Mouse (Mus musculus) kidney, postnatal 36 days (tissue): ENCODE results near the gene Myh9.
"Not testable (repeated sequence)": the region's sequence is repeated elsewhere in the genome, so short reads cannot be mapped to it uniquely, and the experiment has no call there.

Experiments used
- DNase-seq, 2 experiments: peaks; one replicate each; pipeline ENCODE4 v3.0.0; 2021 to 2022; ENCODE audit warnings: mixed read lengths in 2 of 2

Gene Myh9

DNA sequence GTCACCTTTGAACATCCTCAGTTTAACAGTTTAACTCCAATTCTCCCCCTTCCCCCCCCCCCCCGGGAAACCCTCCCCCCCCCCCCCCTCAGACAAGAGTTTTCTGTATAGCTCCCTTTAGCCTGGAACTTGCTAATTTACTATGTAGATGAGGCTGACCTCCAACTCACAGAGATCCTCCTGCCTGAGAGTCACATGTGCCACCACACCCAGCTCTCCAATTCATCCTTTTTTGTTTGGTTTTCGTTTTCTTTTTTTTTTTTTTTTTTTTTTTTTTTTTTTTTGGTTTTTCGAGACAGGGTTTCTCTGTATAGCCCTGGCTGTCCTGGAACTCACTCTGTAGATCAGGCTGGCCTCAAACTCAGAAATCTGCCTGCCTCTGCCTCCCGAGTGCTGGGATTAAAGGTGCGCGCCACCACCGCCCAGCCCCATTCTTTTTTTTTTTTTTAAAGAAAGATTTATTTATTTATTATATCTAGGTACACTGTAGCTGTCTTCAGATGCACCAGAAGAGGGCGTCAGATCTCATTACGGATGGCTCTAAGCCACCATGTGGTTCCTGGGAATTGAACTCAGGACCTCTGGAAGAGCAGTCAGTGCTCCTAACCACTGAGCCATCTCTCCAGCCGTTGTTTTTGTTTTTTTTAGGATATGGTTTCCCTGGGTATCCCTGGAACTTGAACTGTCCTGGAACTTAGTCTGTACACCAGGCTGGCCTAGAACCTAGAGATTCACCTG is 25.4 kb upstream of the Myh9 start:
- DNase-seq = not testable (repeated sequence)

DNA sequence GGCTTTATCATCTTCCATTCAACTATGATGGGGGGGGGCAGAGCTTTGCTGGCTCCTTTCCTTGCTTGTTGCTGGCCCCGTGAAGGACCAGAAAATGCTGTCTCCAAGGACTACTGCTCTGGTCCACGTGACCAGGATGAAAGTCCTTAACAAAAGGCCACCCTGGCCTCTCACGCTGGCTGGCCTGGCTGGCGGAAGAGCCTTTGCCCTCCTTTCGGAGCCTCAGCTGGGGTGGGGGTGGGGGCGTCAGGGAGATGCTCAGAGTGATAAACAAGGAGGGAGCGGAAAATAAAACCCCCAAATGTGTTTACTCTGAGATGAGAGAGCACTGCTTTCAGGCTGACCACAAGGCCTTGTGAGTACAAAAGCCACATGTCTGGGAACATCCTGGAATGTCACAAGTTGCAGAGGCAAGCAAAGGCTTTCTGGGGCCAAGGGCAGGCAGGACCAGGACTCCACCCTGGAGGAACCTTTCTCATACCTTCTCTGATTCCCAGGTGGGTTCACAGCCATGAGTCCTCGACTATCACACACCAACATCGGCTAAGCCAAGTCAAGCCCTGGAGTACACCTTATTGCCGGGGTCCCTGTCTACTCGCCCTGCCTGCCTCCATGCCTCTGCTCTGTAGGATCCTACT is 24.7 kb upstream of the Myh9 start:
- DNase-seq = peak; percentile 76 to 86

DNA sequence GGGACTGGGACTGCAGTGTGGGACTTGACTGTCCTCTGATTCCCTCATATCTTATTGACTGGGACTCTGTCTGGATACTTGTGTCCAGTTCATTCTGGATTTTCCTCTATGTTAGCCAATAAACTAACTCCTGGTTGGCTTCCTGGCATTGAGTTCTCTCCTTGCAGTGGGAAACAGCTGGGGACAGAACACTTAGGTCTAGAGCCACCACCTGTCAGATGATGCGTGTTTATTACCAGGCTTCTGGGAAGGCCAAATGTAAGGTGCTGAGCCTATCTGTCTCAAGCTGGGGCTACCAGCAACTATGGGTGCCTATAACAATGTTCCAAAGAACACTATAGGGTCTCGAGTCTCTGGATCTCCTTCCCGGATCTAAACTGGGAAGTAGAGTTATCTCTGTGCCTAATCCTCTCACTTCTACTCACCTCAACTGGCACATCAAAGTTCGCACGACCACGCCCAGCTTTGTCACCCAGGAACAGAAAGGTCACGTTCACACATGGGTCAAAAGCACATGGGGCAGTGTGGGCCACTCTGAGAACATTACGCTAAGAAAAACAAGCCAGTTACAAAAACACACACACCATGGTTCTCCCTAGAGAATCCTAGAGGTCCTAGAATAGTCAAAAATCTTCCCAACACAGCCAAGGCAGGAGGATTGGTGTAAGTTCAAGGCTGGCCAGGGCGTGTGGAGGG is 22.2 kb upstream of the Myh9 start:
- no peak for DNase-seq

DNA sequence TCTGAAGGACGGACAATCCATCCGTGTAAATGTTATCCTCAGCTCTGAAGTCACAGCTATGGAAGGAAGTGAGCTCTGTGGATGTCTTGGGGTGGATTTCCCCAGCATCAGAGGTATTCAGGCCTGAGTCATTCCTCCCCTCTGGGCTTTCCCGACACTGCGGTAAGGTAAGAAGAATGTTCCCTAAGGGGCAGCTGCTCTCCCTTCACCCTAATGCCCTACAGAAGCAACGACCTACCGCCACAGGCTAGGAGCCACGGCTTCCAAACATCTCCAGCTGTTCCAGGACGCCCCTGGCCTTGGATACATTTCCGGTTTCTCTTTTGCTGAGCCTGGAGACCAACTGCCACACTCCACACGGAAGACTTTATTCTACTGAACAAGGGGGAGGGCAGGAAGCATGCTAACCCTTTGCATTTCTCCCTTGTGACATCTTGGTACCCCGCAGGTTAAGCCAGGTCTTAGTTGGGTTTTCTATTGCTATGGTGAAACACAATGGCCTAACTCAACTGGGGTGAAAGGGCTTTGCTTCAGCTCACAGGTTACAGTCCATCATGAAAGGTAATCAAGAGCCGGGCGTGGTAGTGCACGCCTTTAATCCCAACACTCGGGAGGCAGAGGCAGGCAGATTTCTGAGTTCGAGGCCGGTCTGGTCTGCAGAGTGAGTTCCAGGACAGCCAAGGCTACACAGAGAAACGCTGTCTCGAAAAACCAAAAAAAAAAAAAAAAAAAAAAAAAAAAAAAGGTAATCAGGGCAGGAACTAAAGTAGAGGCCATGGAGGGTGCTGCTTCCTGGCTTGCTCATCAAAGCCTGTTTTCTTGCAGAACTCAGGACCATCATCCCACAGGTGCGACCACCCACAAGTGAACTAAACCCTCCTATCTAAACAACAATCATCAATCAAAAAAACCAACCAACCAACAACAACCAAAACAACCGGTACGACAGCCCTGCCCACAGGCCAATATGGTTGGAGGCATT is 21.3 kb upstream of the Myh9 start:
- DNase-seq = no peak

DNA sequence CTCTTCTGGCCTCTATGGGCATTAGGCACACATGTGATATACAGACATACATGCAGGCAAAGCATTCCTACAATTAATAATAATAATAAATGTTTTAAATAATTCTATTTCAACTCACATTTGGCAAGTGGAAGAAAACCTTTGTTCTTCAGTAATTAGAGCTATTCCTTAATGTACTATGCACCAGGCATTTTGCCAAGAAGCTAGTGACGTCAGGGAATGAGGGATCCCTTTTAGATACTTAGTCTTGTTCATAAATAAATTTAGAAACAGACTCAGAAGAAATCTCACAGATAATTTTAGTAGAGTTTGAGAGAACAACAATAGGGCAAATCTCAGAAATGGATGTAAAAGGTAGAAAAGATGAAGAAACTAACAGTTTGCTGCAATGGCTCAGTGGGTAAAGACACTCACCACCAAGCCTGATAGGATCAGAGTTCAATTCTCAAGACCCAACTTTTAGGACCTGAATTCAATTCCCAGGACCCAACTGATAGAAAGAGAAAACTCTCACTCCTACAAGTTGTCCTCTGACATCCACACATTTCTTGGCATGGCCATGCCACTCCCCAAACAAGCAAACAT is 18.2 kb upstream of the Myh9 start:
- DNase-seq = peak in 1 of 2 experiments; percentile 51

DNA sequence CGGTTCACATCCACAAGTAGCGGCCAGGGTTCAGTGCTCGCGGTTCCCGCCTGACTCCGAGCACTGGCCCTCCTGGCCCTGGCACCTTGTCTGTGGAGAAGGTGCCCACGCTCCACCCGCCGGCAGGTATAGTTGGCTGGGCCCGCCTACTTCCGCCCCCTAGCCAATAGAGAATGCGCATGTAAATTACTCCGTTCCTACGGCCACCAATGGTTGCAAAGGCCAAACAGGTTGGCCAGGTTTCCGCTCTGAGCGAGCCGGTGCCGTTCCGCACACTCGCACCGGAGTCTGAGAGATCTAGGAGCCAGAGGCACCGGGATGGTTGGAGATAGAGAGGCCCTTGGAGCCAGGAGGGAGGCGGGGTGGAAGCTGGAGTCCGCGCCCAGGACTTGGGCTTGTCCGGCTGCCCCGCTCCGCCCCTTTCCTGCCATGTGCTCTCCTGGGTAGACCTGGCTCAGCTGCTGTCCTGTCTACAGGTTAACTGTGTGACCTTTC is 15.7 kb upstream of the Myh9 start:
- DNase-seq = peak; percentile 93 to 95

DNA sequence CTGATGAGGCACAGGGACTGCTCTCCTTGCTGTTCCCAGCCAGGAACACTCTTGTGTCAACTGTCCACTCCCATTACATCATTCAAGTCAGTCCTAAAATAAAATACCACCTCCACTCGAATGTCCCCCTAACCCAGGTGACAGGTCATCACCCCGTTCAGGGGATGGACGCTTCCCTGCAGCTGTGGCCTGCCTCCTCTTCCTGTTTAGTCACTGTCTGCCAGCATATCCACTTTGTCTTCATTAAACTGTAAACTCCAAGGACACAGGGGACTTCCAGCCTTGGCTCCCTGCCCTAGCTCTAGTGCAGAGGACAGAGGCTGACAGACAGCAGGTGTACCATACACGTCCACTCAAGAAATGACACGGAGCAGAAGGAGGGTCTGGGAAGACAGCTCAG is 14.6 kb upstream of the Myh9 start:
- peak; percentile 88 to 90 for DNase-seq

DNA sequence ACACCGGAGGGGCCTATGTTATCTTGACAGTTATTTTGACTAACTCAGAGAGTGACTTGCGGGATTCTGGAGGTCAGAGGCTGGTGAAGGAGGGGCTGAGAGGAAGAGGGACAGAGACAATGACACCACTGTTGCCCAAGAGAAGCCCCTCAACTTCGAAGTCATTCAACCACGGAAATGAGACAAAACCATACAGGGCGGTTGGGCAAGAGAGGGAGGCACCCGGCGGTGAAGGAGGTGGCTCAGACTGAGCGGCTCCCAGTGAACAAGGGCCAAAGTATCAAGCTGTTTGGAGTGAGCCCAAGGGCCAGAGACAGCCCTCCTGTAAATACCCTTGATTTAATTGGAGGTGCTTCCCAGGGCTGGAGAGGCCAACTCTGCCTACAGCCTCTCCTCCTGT is 13.3 kb upstream of the Myh9 start:
- peak; percentile 80 to 87 for DNase-seq

DNA sequence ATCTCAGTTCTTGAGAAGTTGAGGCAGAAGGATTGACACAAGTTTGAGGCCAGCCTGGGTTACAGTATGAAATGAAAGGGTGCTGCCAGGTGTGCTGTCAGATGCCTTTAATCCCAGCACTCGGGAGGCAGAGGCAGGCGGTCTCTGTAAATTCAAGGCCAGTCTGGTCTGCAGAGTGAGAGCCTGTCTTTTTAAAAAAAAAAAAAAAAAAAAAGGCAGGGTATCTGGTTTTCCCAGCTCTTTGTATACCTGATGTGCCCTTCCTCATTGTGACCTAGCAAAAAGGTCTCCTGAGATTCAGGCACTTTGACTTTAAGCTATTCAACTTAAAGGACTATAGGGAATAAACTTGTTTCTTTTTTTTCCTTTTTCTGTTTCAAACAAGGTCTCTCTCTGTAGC is 10.0 kb upstream of the Myh9 start:
- no peak for DNase-seq

DNA sequence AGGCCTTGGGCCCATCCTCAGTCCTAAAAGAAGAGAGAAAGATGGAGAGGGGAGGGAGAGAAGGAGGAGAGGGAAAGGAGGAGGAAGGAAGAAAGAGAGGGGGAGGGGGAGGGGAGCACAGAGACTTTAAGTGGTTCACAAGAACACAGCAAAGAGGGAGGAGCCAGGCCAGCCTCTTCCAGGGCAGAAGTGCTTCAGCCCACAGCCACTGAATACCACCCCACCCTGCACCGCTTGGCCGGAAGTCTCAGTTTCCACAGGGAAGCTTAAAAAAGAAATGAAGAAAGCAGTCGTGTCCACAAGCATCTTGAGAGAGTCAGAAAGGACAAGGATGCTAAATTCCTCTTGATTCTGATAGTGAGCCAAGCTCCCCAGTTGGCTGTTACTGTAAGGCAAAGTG is 9.2 kb upstream of the Myh9 start:
- no peak for DNase-seq

DNA sequence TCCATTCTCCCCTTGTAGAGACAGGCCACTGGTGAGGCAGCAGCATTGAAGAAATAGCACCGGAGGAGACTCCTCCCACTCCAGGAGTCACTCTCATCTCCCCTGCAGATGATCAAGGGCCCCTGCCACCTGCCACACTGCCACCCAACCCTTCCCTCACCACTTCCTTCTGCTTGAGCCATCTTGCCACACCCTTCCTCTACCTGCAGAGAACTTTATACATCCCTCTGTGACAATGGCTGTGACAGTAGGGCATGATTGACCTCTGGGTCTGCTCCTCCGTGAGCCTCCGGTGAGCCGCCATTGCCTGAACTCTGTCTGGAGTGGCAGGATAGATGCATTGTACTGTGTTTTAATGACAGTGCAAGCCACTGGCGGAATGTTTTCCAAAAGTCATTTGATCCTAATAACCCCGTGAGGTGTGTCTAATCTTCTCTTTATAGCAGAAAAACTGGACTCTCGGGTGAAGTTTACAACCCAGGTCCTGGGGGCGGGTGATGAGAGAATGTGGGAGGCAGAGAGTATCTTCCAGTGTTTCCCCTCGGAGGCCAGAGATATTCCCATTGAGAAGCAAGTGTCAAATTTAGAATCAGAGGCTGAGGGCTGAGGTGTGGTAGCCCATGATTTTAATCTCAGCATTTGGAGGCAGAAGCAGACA is 7.7 kb upstream of the Myh9 start:
- DNase-seq = no peak

DNA sequence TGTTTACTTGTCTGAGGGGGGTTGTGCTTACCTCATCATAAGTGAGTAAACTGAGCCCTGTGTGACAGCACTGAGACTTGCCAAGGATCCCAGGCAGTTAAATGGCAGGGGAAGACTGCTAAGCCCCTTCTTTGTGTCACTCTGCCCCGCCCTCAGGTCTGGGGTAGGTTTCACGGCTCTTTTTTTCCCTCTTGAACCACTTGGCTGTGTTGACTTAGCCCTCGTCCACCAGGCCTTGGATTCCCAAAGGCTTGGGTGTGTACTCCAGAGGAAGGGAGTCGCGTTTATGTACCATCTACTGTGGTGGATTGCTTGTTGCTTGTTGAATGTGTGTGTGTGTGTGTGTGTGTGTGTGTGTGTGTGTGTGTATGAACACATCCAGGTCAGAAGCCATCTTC is 7.1 kb upstream of the Myh9 start:
- no peak for DNase-seq

DNA sequence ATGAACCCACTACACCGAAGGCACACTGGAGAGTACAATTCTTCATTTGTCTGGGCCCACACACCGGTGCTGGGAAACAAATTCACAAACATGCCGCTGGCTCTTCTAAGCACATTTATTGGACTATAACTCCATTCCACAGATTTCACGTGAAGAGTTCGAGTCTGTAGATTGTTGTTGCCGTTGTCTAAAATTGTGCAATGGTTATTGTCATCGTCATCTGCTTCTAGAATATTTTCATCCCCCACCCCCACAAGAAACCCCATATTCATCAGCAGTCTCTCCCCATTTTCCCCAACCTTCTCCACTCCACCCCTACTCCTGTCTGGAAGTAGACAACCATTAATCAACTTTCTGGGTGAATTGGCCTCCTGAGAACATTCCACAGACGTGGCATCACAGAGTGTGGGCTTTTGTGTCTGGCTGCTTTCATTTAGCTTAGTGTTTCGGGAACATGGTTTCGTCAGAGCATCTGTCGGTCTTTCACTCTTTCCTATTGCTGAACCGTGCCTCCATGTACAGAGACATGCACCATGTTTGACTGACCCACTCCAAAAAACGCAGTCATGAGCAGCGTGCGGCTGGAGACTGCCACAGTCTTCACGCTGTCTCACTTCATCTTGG is 6.6 kb upstream of the Myh9 start:
- no peak for DNase-seq

DNA sequence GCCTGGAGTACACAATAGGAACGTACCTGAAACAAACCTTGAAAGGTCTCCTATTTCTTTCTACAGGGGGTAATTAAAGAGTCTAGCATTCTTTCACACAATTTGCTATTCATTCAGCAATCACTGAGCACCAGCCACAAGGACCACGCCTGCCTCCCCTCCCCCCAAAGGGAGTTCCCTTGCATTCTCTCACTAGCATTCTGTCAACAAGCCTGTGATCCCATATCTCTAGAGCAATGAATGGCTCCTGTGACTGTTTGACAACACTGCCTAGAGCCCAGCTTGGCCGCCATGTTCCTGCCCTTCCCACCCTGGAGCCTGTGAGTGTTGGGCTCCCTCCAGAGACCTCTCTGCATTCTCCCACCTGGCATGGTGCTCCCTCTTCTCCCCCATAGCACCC is 5.9 kb upstream of the Myh9 start:
- DNase-seq = no peak

DNA sequence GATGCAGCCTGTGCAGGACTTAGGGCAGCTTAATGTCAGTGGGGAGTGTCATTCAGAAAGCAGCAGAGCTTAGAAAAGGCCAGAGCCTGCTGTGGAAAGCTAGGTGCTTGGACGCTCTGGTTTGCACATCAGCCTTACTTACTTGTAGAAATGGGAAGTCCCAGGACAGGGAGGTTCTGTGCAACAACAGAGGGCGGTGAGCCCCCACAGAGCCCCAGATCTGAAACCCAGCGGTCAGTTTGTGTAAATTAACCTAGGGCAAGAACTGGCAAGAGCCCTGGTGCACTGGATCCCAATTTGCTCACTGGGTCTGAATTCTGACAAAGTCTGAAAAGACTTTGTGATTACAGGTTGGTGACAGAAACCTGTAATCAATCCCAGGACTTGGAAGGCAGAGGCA is 5.1 kb upstream of the Myh9 start:
- no peak for DNase-seq

DNA sequence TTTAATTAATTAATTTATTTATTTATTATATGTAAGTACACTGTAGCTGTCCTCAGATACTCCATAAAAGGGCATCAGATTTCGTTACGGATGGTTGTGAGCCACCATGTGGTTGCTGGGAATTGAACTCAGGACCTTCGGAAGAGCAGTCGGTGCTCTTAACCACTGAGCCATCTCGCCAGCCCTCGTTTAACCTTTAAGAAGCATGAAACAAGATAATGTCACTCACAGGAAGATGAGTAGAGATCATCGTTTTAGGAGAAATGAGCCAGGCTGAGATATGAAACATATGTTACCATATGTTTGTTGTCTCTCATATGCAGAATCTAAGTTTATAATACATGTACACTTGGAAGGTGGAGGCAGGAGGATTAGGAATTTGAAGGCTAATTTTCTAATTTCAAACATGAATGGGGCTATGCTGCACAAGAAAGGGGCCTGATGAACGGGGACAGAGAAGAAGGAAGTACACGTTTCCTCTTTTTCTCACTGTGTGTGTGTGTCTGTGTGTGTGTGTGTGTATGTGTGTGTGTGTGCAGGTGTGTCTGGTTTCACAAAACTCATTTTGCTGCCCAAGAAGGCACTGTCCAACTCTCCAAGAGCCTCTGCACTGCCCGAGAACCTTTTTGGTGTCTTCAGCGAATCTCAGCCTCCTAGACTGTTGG is 4.1 kb upstream of the Myh9 start:
- DNase-seq = not testable (repeated sequence)

DNA sequence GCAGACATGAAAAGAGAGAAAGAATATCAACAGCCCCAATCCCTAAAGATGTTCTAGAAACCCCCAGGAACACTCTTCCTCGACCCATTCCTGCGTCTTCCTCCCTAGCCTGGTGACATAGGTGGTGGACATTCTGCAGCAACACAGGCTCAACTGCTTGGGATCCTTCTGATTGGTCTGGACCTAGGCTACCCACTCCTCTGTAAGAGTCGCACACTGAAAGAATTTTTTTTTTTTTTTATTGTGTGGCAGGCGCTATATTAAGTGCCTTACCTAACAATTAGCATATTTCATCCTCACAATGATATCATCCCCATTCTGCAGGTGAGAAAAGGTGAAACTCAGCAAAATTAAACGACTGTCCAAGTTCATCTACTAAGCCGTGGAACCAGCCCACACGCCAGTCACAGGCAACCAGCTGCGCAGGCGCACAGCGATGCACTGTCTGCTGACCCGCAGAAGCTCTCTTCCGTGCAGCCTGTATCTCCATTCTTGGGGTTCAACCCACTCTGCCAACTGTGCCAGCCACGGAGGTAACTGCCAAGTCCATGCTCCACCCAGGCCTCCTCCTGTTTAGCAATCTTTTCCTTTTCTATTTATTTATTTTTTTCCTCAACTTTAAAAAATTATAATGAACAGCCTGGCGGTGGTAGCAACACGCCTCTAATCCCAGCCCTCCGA is 3.1 kb upstream of the Myh9 start:
- peak in 1 of 2 experiments; percentile 80 for DNase-seq

DNA sequence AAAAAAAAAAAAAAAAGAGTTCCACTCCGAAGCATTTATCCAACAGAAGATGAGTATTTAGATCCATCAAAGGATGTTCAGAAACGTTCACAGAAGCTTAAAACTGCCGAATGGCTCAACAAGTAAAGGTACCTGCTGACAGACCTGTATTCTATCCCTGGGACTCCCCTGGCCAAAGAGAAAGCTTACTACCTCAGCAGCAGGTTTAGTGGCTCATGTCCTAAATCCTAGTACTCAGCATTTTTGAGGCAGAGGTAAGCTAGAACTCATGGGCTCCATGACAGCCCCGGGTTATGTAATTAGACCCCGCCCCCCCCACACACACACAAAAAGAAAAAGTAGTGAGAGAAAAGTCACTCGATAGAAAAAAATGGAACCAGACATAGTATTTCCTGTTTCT is 2.1 kb upstream of the Myh9 start:
- no peak for DNase-seq

DNA sequence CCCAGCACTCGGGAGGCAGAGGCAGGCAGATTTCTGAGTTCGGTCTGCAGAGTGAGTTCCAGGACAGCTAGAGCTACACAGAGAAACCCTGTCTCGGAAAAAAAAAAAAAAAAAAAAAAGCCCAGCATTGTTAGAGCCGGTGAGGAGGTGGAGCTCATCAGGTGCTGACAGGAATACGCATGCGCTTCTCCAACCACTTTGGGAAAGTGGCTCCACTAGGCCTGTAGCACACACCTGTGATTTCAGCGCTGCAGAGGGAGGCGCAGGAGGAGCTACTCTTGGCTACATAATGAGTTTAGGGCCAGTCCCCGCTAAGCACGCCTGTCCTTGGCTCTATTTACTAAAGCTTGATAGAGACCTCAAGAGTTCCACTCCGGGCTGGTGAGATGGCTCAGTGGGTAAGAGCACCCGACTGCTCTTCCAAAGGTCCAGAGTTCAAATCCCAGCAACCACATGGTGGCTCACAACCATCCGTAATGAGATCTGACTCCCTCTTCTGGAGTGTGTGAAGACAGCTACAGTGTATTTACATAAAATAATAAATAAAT is 1.6 kb upstream of the Myh9 start:
- not testable (repeated sequence) for DNase-seq

DNA sequence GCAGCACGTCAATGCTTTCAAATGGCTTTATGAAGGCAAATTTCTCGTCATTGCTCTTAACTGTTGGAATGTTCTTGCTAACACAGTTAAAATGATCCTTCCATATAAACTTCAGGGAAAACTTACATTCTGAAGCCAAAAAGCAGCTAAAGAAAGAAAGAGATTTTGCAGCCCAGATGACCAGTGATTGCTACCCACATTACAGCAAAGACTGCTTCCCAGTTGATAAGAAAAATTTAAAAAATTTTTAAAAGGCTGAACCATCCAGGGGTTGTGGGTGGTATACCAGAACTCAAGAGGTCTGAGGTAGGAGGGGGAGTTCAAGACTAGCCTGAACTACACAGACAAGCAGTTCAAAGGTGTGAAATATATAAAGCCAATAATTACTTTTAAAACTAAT is 1.1 kb upstream of the Myh9 start:
- no peak for DNase-seq
